Mouse (Mus musculus): ENCODE results near the gene Csad.
"Not testable (repeated sequence)": the region's sequence is repeated elsewhere in the genome, so short reads cannot be mapped to it uniquely, and the experiment has no call there.

Gene Csad

GRCm38 (mm10) chr15:102155006-102155405 lies 49.5 kb downstream of the Csad start:
- not testable (repeated sequence) for DNase-seq

GRCm38 (mm10) chr15:102152646-102153045 lies 51.9 kb downstream of the Csad start:
- no peak for DNase-seq

GRCm38 (mm10) chr15:102150301-102151135 lies 54.0 kb downstream of the Csad start, which contains the start of gene Soat2:
Soat2 (plus strand) TSS chr15:102150526.
- DNase-seq = peak; percentile 60

- no peak for DNase-seq
These were observed 55.0 kb downstream of the Csad start for GRCm38 (mm10) chr15:102149561-102149960.

GRCm38 (mm10) chr15:102147674-102148402 lies 56.7 kb downstream of the Csad start:
- no peak for DNase-seq

GRCm38 (mm10) chr15:102146882-102147281 lies 57.6 kb downstream of the Csad start:
- peak; percentile 62 for DNase-seq

GRCm38 (mm10) chr15:102146089-102146488 lies 58.4 kb downstream of the Csad start:
- no peak for DNase-seq

- DNase-seq = no peak
These were observed 59.2 kb downstream of the Csad start for GRCm38 (mm10) chr15:102145330-102145729.

GRCm38 (mm10) chr15:102144726-102145125 lies 59.8 kb downstream of the Csad start:
- DNase-seq = no peak

GRCm38 (mm10) chr15:102144274-102144711 lies 60.2 kb downstream of the Csad start, which contains the start of gene Igfbp6:
Igfbp6 (plus strand) TSS chr15:102144362.
- DNase-seq = no peak

- no peak for DNase-seq
These were observed 61.3 kb downstream of the Csad start for GRCm38 (mm10) chr15:102142914-102143912.

- no peak for DNase-seq
These were observed 63.4 kb downstream of the Csad start for GRCm38 (mm10) chr15:102141120-102141519.

- DNase-seq = peak; percentile 98
These were observed 68.3 kb downstream of the Csad start, which contains the start of gene Spryd3 for GRCm38 (mm10) chr15:102136129-102136758. Spryd3 (minus strand) TSS chr15:102136234.

GRCm38 (mm10) chr15:102135522-102136128 lies 68.9 kb downstream of the Csad start:
- DNase-seq = no peak

GRCm38 (mm10) chr15:102134709-102135108 lies 69.8 kb downstream of the Csad start:
- no peak for DNase-seq

- no peak for DNase-seq
These were observed 71.2 kb downstream of the Csad start for GRCm38 (mm10) chr15:102133314-102133713.

Measured in thymus, postnatal 4 days (tissue).